Mouse (Mus musculus) hindbrain, embryonic 15.5 days (tissue): ENCODE measurements around the gene F2. TPM values are rescaled to one million over a fixed set of nuclear protein-coding genes. Genes with fewer than 3 reads are reported as not detected.

Source experiments
- ATAC-seq: fragments of 200-750 bp; cut with Nextera tagmentation; 2 replicates; pipeline ENCODE4 v1.8.0; 2017; ENCODE audit warnings: low read depth, moderate number of reproducible peaks, moderate TSS enrichment; ENCODE audit not compliant: low FRiP score
- H3K27ac ChIP-seq: fragments of 300-500 bp; sonication (generic); replicated peaks from 2 replicates; pipeline ENCODE4 v1.5.1; 2015; ENCODE audit warnings: mild to moderate bottlenecking, inconsistent platforms
- H3K27me3 ChIP-seq: fragments of 300-500 bp; sonication (generic); 2 replicates; pipeline ENCODE4 v1.6.1; 2015; ENCODE audit warnings: control low read depth, inconsistent platforms
- H3K36me3 ChIP-seq: fragments of 300-500 bp; sonication (generic); 2 replicates; pipeline ENCODE4 v1.6.1; 2015; ENCODE audit warnings: control low read depth, inconsistent platforms
- H3K4me1 ChIP-seq: fragments of 300-500 bp; sonication (generic); replicated peaks from 2 replicates; pipeline ENCODE4 v1.6.1; 2015; ENCODE audit warnings: control low read depth, inconsistent platforms
- H3K4me2 ChIP-seq: fragments of 300-500 bp; sonication (generic); 2 replicates; pipeline ENCODE4 v1.6.1; 2015; ENCODE audit warnings: moderate library complexity, mild to moderate bottlenecking, inconsistent platforms
- H3K4me3 ChIP-seq: fragments of 300-500 bp; sonication (generic); 2 replicates; pipeline ENCODE4 v1.5.1; 2015; ENCODE audit warnings: mild to moderate bottlenecking, inconsistent platforms
- H3K9ac ChIP-seq: fragments of 300-500 bp; sonication (generic); 2 replicates; pipeline ENCODE4 v1.6.1; 2015; ENCODE audit warnings: inconsistent platforms
- H3K9me3 ChIP-seq: fragments of 300-500 bp; sonication (generic); 2 replicates; pipeline ENCODE4 v1.6.1; 2016; ENCODE audit warnings: control low read depth, inconsistent platforms
- WGBS: fragments of 180-500 bp; shearing (Covaris S2); methylation state at CpG from one replicate; pipeline ENCODE4 v1.1.7; 2015; 5-methylcytosine and 5-hydroxymethylcytosine counted together
- polyA plus RNA-seq: library from polyadenylated mRNA; unstranded; fragments of >200 nt; fragmentation: Nextera tagmentation; extraction: Ambion mirVana; gene quantifications from 2 replicates; pipeline ENCODE4 v1.2.1, GENCODE M21; 2015

F2 gene
- 0.14 and 0.22 TPM in 2 replicates for polyA plus RNA-seq

DNA sequence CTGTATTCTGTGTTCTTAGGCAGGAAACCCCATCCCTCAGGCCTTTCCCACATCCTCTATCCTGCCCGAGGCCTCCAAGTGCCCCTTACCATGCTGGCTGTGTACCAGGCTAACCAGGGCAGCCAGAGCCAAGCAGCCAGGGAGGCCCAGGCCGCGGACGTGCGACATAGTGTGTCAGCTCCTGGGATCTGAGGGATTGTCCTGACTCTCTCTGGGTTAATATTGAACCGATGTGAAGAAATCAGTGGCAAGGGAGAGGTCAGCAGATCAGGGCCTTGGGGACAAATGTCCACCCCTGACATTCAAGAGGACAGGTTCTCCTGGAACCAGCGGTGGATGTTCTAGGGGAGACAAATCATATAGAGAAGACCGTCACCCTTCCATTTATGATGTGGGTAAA, at the start of gene F2:
Gene F2, minus strand, starts transcription at position 186 of the 400 bp plus-strand sequence.
- no peak for ATAC-seq
- no peaks in the 10 kb centered on the region for H3K4me1 ChIP-seq
- H3K4me2 ChIP-seq = no peak within 1 kb of the TSS
- H3K4me3 ChIP-seq = no peak within 1 kb of the TSS
- no peaks in the 10 kb centered on the region for H3K9me3 ChIP-seq
- no peak within 1 kb of the TSS for H3K27ac ChIP-seq
- no peaks in the 10 kb centered on the region for H3K27me3 ChIP-seq
- no peaks in the 10 kb centered on the region for H3K36me3 ChIP-seq
- 90% methylated on average over 8 of the region's 8 CpGs for WGBS
- H3K9ac ChIP-seq = no peak within 1 kb of the TSS

DNA sequence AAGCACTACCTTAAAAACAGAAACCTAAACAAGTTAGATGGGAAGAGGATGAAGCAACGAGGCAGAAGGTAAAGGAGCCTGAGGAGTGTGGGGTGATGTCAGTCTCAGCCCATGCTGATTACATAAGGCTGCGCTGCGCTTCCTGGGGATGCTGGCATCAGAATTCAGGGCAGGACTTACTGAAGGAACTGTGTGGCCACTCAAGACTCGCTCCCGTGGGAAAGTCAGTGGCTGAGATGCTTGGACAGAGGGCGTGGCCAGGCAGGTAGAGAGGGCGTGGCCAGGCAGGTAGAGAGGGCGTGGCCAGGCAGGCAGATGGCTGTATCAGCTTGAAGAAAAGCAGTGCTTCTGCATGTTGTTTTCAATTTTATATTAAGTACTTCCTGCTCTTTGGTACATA, 47.7 kb upstream of the F2 start:
- no peak for ATAC-seq
- Histone ChIP-seq H3K36me3 (peaks cover 53% of the 10 kb centered on the region), H3K9ac (no peak overlapping the region)

DNA sequence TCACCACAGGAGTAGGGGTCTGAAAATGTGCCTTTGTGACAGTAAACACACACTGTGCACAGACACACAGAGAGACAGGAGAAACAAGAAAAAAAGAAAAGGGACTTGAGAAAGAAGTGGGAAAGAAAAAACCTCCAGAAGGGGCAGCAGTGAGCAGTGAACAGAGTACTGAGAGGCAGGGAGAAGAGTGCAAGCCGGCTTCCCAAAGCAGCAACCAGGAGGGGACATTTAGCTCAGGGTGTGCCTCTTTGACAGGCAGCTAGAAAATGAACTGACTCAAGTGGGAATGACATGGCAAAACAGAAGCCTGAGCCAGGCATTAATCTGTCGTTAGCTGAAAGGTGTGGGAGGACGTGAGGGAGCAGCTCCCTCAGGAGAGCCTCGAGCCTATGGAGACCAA, 46.6 kb upstream of the F2 start:
- no peak overlapping the region for H3K27ac ChIP-seq
- H3K4me3 ChIP-seq = no peak overlapping the region
- no peaks in the 10 kb centered on the region for H3K4me1 ChIP-seq
- no peaks in the 10 kb centered on the region for H3K9me3 ChIP-seq
- WGBS = 62% methylated on average over 4 of the region's 4 CpGs
- H3K9ac ChIP-seq = no peak overlapping the region
- no peak for ATAC-seq
- no peak overlapping the region for H3K4me2 ChIP-seq
- peaks cover 61% of the 10 kb centered on the region for H3K36me3 ChIP-seq
- H3K27me3 ChIP-seq = no peaks in the 10 kb centered on the region

More for the DNA sequence above, 47.7 kb upstream of the F2 start:
- Histone ChIP-seq H3K4me2 (no peak overlapping the region), H3K9me3 (no peaks in the 10 kb centered on the region), H3K4me1 (no peaks in the 10 kb centered on the region), H3K27ac (no peak overlapping the region), H3K4me3 (no peak overlapping the region), H3K27me3 (no peaks in the 10 kb centered on the region)
- WGBS = 81% methylated on average over 8 of the region's 8 CpGs

DNA sequence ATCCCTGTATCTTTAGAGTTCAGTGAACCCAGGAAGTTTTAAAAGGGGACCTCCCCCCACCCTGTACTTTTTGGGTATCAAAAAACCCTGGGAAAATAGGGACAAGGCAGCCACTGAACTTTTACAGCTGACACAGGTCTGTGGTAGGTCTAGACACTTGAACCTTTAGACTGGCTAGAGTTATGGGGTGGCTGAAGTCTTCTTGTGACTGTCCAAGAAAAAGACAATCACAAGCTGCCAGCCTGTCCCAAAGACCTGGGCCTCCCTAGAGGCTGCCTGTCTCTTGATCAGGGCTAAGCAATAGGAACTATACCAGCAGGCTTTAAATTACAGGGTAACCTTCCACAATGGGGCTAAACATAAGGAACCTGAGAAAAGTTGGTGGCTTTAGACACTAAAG, 40.7 kb upstream of the F2 start:
- no peak overlapping the region for H3K4me2 ChIP-seq
- H3K27ac ChIP-seq = no peak overlapping the region
- H3K27me3 ChIP-seq = no peaks in the 10 kb centered on the region
- no peak overlapping the region for H3K9ac ChIP-seq
- peaks cover 72% of the 10 kb centered on the region for H3K36me3 ChIP-seq
- no peaks in the 10 kb centered on the region for H3K9me3 ChIP-seq
- ATAC-seq = no peak
- no peak overlapping the region for H3K4me3 ChIP-seq
- H3K4me1 ChIP-seq = no peaks in the 10 kb centered on the region

DNA sequence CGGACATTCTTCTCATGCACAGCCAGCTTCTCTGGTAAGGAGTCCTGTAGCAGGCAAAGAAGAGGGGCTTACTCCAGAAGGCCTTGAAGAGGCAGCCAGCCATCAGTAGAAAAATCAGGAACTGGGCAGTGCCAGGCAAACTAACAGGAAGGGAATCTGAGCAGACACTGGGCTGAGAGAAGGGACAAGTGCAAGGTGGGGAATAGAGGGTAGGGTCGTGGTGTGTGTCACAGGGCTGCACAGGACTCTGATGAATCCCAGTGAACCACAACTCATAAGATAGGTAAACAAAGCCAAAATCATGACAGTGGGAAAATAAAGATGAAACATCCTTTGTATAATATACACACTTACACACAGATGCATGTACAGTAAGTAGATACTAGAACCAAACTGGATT, 40.2 kb upstream of the F2 start:
- no peak overlapping the region for H3K9ac ChIP-seq
- ATAC-seq = no peak
- H3K36me3 ChIP-seq = peaks cover 75% of the 10 kb centered on the region
- no peak overlapping the region for H3K4me2 ChIP-seq
- no peaks in the 10 kb centered on the region for H3K27me3 ChIP-seq
- no peaks in the 10 kb centered on the region for H3K4me1 ChIP-seq
- no peak overlapping the region for H3K27ac ChIP-seq
- H3K4me3 ChIP-seq = no peak overlapping the region
- H3K9me3 ChIP-seq = no peaks in the 10 kb centered on the region
- 93% methylated on average over 2 of the region's 2 CpGs for WGBS

DNA sequence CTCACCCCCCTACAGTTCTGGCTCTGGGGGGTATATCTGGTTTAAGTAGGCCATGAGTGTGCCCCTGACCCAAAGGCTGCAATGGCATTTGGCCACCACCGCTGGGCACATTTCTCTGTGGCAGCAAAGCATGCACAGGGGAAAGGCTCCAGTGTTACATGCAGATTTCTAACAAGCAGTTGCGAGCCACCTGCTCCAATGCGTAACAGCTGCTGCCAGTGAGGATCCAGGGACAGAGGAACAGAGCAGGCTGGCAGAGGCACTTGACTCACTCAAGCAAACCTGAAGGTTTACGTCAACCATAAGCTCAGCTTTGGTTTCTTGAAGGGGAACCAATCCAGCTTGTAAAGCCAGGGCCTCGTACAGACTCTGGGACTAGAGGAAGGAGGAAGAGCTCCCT, 38.7 kb upstream of the F2 start:
- Histone ChIP-seq H3K4me2 (no peak overlapping the region), H3K4me1 (no peaks in the 10 kb centered on the region), H3K4me3 (no peak overlapping the region), H3K9me3 (no peaks in the 10 kb centered on the region), H3K27me3 (no peaks in the 10 kb centered on the region), H3K36me3 (peaks cover 79% of the 10 kb centered on the region), H3K27ac (no peak overlapping the region), H3K9ac (no peak overlapping the region)
- WGBS = 85% methylated on average over 5 of the region's 5 CpGs
- no peak for ATAC-seq

DNA sequence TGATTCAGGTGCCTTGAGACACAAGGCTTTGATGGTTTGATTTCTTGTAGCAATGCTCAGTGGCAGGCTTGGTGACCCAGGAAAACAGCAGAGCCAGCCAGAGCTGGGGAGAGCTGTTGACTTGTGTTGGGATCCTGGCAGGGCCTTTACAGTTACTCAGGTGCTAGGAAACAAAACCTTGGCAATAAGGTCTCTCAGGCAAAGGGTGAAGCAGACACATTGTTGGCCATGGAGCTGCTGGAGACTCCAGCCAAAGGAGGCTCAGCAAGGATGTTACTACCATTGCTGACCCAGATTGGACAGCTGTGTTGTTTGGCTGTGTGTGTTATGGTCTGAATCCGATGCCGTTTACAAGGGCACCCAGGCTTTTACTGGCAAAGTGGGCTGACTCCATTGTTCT, 37.4 kb upstream of the F2 start:
- Histone ChIP-seq H3K4me1 (no peaks in the 10 kb centered on the region), H3K36me3 (peaks cover 81% of the 10 kb centered on the region), H3K9ac (no peak overlapping the region), H3K27ac (no peak overlapping the region), H3K4me2 (no peak overlapping the region), H3K9me3 (no peaks in the 10 kb centered on the region), H3K4me3 (no peak overlapping the region), H3K27me3 (no peaks in the 10 kb centered on the region)
- ATAC-seq = no peak
- 84% methylated on average over 2 of the region's 2 CpGs for WGBS

DNA sequence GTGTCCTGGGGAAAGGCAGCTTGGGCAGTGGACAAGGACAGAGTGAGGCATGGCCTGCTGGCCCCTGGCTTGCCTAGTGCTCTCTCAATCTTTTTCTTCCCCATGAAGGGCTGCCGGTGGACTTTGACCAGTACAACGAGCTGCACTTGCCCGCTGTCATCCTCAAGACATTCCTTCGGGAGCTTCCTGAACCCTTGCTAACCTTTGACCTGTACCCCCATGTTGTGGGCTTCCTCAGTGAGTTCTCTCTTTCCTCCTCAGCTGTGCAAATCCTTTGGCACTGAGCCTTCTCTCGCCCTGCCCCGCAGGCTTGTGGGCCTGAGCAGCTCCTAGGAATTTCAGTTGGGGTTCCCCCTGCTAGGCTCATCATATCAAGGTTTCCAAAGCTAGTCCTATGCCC, 33.8 kb upstream of the F2 start:
- Histone ChIP-seq H3K4me2 (no peak overlapping the region), H3K9me3 (no peaks in the 10 kb centered on the region), H3K4me3 (no peak overlapping the region), H3K9ac (no peak overlapping the region), H3K27ac (no peak overlapping the region), H3K36me3 (peaks cover 82% of the 10 kb centered on the region), H3K27me3 (no peaks in the 10 kb centered on the region), H3K4me1 (no peaks in the 10 kb centered on the region)
- 90% methylated on average over 6 of the region's 6 CpGs for WGBS
- ATAC-seq = no peak

DNA sequence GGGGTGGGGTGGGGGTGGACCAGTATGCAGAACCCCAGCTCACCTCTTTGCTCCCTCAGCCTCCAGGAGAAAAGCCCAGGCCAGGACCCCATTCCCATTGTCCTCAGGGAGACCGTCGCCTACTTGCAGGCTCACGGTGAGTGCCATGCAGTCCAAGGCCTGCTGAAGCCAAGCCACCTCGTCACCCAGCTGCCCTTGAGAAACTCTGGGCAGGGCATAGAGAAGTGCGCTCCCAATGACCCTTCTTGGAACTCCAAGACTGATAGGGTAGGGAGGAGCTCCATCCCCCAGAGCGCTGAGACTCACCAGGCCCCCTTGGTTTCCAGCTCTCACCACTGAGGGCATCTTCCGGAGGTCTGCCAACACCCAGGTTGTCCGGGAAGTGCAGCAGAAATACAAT, 33.1 kb upstream of the F2 start:
- 92% methylated on average over 8 of the region's 8 CpGs for WGBS
- Histone ChIP-seq H3K4me2 (no peak overlapping the region), H3K9me3 (no peaks in the 10 kb centered on the region), H3K36me3 (peaks cover 85% of the 10 kb centered on the region), H3K4me3 (no peak overlapping the region), H3K27me3 (no peaks in the 10 kb centered on the region), H3K27ac (no peak overlapping the region), H3K4me1 (no peaks in the 10 kb centered on the region), H3K9ac (no peak overlapping the region)
- no peak for ATAC-seq

DNA sequence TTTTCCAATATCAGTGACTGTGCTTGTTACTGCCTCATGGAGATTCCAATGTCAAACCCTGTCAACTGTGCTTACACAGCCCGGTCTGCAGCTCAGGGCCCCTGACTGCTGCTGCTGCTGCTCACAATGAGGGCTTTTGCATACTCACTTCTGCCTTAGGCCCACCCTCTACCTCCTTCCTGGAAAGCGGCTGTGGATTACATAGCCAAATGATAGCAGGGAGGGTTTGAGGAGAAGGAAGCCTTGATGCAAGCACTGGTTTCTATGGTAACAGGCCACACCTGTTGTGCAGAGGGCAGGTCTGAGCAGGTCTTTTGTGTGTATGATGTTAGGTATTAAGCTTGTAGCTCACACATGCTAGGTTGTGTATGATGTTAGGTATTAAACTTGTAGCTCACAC, 31.5 kb upstream of the F2 start:
- H3K27me3 ChIP-seq = no peaks in the 10 kb centered on the region
- no peak overlapping the region for H3K9ac ChIP-seq
- no peak for ATAC-seq
- no peak overlapping the region for H3K4me3 ChIP-seq
- no peak overlapping the region for H3K27ac ChIP-seq
- H3K4me1 ChIP-seq = no peaks in the 10 kb centered on the region
- no peaks in the 10 kb centered on the region for H3K9me3 ChIP-seq
- 88% methylated on average over 2 of the region's 2 CpGs for WGBS
- H3K4me2 ChIP-seq = no peak overlapping the region
- H3K36me3 ChIP-seq = peaks cover 87% of the 10 kb centered on the region

DNA sequence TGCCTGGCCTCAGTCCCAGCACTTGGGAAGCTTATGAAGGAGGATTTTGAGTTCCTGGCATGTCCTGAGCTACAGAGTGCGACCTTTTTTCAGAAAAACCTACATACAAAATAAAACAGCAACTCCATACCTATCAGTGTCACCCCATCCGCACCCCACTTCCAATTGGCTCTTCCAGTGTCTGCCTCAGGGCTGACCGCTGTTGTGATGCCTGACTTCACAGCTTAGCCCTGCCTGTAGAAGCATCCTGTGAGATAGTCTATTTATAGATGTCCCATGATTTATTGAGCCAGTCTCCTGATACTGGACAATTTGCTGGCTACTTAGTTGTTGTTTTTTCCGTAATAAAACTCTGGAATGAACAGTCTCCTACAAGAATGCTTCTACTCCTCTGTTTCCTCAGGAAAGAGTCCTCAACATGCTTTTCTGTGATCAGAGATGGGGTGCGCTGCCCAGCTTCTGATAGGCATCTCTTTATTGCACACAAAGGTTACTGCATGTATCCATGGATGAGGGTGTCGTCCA, 30.2 kb upstream of the F2 start:
- Histone ChIP-seq H3K36me3 (peaks cover 88% of the 10 kb centered on the region), H3K27me3 (no peaks in the 10 kb centered on the region), H3K9ac (no peak overlapping the region), H3K9me3 (no peaks in the 10 kb centered on the region), H3K27ac (no peak overlapping the region), H3K4me2 (no peak overlapping the region), H3K4me1 (no peaks in the 10 kb centered on the region), H3K4me3 (no peak overlapping the region)
- WGBS = 94% methylated on average over 6 of the region's 6 CpGs
- ATAC-seq = no peak

DNA sequence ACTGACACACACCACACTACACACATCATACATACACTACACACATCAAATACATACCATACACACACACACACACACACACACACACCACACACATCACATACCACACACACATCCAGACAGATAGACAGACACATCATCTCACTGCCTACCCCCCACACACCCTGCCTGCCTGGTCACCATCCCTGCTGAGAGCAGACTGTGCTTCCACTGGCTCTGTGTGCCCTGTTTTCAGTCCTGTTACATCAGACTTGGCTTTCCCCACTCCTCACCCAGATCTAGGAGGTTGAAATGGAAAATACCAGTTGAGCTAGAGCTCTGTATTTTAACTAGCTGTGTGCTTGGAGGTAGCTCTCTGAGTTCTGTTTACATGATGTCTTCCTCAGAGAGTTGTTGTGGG, 28.6 kb upstream of the F2 start:
- H3K4me1 ChIP-seq = no peaks in the 10 kb centered on the region
- peaks cover 89% of the 10 kb centered on the region for H3K36me3 ChIP-seq
- no peak overlapping the region for H3K4me3 ChIP-seq
- no peaks in the 10 kb centered on the region for H3K9me3 ChIP-seq
- no peak overlapping the region for H3K9ac ChIP-seq
- H3K27me3 ChIP-seq = no peaks in the 10 kb centered on the region
- no peak for ATAC-seq
- no peak overlapping the region for H3K27ac ChIP-seq
- no peak overlapping the region for H3K4me2 ChIP-seq

DNA sequence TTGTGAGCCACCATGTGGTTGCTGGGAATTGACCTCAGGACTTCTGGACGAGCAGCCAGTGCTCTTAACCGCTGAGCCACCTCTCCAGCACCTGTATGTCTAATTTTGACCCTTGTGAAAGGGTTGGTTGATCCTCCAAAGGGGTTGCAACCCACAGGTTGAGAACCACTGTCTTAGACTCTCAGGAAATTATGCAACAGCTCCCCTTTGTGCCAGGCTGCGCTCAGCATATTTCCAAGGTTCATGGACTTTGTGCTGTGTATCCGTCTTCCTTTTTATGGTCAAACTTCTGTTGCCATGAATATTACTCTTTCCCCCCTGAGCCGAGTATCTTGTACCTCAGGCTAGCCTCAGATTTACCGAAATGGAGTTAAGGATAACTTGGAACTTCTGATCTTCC, 24.8 kb upstream of the F2 start:
- no peak overlapping the region for H3K4me2 ChIP-seq
- H3K9ac ChIP-seq = no peak overlapping the region
- no peaks in the 10 kb centered on the region for H3K9me3 ChIP-seq
- no peaks in the 10 kb centered on the region for H3K27me3 ChIP-seq
- peaks cover 86% of the 10 kb centered on the region for H3K36me3 ChIP-seq
- no peak overlapping the region for H3K27ac ChIP-seq
- no peak overlapping the region for H3K4me3 ChIP-seq
- no peak for ATAC-seq
- H3K4me1 ChIP-seq = no peaks in the 10 kb centered on the region
- 92% methylated on average over 6 of the region's 6 CpGs for WGBS
